31 mouse cellular contexts compared by ENCODE assay signal in the genomic region with DNA sequence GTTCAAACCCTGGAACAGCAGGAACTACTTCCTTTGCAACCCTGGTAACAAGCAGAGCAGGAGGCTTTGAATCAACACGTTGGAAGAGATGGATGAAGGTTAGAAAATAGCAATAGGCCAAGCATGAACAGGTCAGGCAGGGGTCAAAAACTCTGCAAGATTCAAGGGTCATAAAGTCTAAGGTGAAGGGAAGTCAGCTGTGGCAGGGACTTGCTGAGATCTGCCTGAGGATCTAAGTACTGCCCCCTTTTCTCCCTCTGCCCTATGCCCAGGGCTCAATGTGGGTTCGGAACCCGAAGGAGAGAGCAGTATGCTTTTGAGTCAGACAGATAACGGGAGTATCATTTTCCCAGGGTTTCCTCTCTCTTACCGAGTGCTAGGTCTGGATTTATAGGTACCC. TPM values are rescaled to one million over a fixed set of nuclear protein-coding genes. Genes with fewer than 3 reads are reported as not detected.
A peak's percentile ranks its signal among the peaks of the same experiment; 100 is the strongest.
DNase-seq lines count a peak whose midpoint lies in the region; ATAC-seq and TF ChIP-seq lines count a peak whose summit lies in the region.
"Had no signal": no experiment of that assay in that cellular context is flagged by ENCODE, and none has a peak within 500 bp of the region (broad histone marks: within the 10 kb centered on the region; RNA-seq: fewer than 3 reads in every experiment).

No protein-coding gene starts in this region.

- 25% methylated on average over 5 of the region's 5 CpGs for WGBS in kidney, postnatal 0 days

- H3K9me3 ChIP-seq in kidney, postnatal 0 days (replicated peaks; ENCODE audit: low read length) = no peaks in the 10 kb centered on the region; the same call in 1 of the 2 replicates
- H3K9me3 ChIP-seq: embryonic facial prominence, embryonic 12.5 days; forebrain, embryonic 15.5 days; hindbrain, embryonic 13.5 days; limb, embryonic 10.5 days; limb, embryonic 15.5 days; liver, embryonic 13.5 days; midbrain, embryonic 13.5 days had no signal

- ATAC-seq in kidney, postnatal 0 days (replicated peaks; ENCODE audit: low FRiP score, low read depth) = no peak
- ATAC-seq: CD4-positive, CD25-positive, alpha-beta regulatory T cell, adult 4 months; forebrain, embryonic 15.5 days; intestine, postnatal 0 days; lung, postnatal 0 days; midbrain, embryonic 13.5 days had no signal

- no peak overlapping the region for H3K9ac ChIP-seq in kidney, postnatal 0 days (ENCODE audit: low read depth, low read length)
- H3K9ac ChIP-seq: embryonic facial prominence, embryonic 12.5 days; forebrain, embryonic 15.5 days; hindbrain, embryonic 13.5 days; limb, embryonic 15.5 days; liver, embryonic 13.5 days; midbrain, embryonic 13.5 days had no signal

- H3K27me3 ChIP-seq in kidney, postnatal 0 days (ENCODE audit: insufficient read depth, low read length) = no peaks in the 10 kb centered on the region
- H3K27me3 ChIP-seq: embryonic facial prominence, embryonic 12.5 days; forebrain, embryonic 15.5 days; hindbrain, embryonic 13.5 days; limb, embryonic 15.5 days; liver, embryonic 13.5 days; midbrain, embryonic 13.5 days had no signal

- no peak overlapping the region for H3K4me3 ChIP-seq in kidney, postnatal 0 days (replicated peaks; ENCODE audit: low read depth, low read length)
- H3K4me3 ChIP-seq: embryonic facial prominence, embryonic 12.5 days; forebrain, embryonic 10.5 days; forebrain, embryonic 15.5 days; hindbrain, embryonic 13.5 days; limb, embryonic 10.5 days; limb, embryonic 15.5 days; liver, embryonic 13.5 days; megakaryocyte, embryonic 14.5 days; midbrain, embryonic 13.5 days had no signal

- H3K4me2 ChIP-seq in kidney, postnatal 0 days (ENCODE audit: low read length) = no peak overlapping the region
- H3K4me2 ChIP-seq: embryonic facial prominence, embryonic 12.5 days; forebrain, embryonic 15.5 days; heart, embryonic 11.5 days; hindbrain, embryonic 13.5 days; limb, embryonic 15.5 days; liver, embryonic 13.5 days; midbrain, embryonic 13.5 days had no signal

- H3K27ac ChIP-seq in kidney, postnatal 0 days = no peak overlapping the region
- H3K27ac ChIP-seq: embryonic facial prominence, embryonic 12.5 days; forebrain, embryonic 10.5 days; forebrain, embryonic 15.5 days; hindbrain, embryonic 13.5 days; limb, embryonic 10.5 days; limb, embryonic 15.5 days; liver, embryonic 13.5 days; midbrain, embryonic 13.5 days had no signal

- no peaks in the 10 kb centered on the region for H3K4me1 ChIP-seq in kidney, postnatal 0 days (replicated peaks; ENCODE audit: insufficient read depth, low read length)
- H3K4me1 ChIP-seq: embryonic facial prominence, embryonic 12.5 days; forebrain, embryonic 10.5 days; forebrain, embryonic 15.5 days; hindbrain, embryonic 13.5 days; limb, embryonic 15.5 days; liver, embryonic 13.5 days; midbrain, embryonic 13.5 days had no signal

- TF ChIP-seq CTCF in kidney, postnatal 0 days (IDR thresholded peaks at IDR 0.05; ENCODE audit: low read depth) = no peak

- H3K36me3 ChIP-seq in kidney, postnatal 0 days (ENCODE audit: insufficient read depth, low read length) = no peaks in the 10 kb centered on the region
- H3K36me3 ChIP-seq: embryonic facial prominence, embryonic 12.5 days; forebrain, embryonic 10.5 days; forebrain, embryonic 15.5 days; hindbrain, embryonic 13.5 days; limb, embryonic 10.5 days; limb, embryonic 15.5 days; liver, embryonic 13.5 days; midbrain, embryonic 13.5 days had no signal

- peak; percentile 69 for DNase-seq in kidney, adult 11 months
- DNase-seq in kidney, adult 8-10 months = peak; percentile 53 to 71
- DNase-seq in kidney, postnatal 0 days (ENCODE audit: low spot score) = peak; percentile 46
- peak; percentile 31 to 50 for DNase-seq in kidney, postnatal 4 days
- no peak for DNase-seq in urinary bladder, postnatal 14 days (ENCODE audit: low spot score)
- DNase-seq in adrenal gland, postnatal 4 days (ENCODE audit: low spot score in 2 of 2) = no peak
- no peak for DNase-seq in gastrocnemius, adult 8-10 months (ENCODE audit: low spot score in 2 of 2)
- DNase-seq: adrenal gland, postnatal 36 days; cerebellum, adult 8-10 months; cerebellum, postnatal 25 days; gastrocnemius, postnatal 36 days; heart, adult 18-20 months; heart, postnatal 4 days; layer of hippocampus, postnatal 36 days; liver, embryonic 13.5 days; lung, adult 18-20 months; lung, postnatal 4 days; right cerebral cortex, postnatal 14 days; thymus, postnatal 14 days had no signal

RNA-seq across cellular contexts. Expression of a gene that starts 9.3 kb away (rescaled TPM):
- 22.0 and 23.8 TPM in 2 replicates for polyA plus RNA-seq in kidney, postnatal 0 days (2015; fragmentation: Nextera tagmentation; extraction: Ambion mirVana)
- 10 to 100 TPM; 31.2 to 41.9 TPM for total RNA-seq in adrenal gland, postnatal 4 days (2021)
- 1 to 10 TPM; 1.8 to 3.3 (median 2.4) TPM for total RNA-seq in gastrocnemius, adult 8-10 months (2022)

Comparison
In these comparisons a context has a peak if more than half of its experiments do, and no peak if none do; other contexts are left out.
1. DNase-seq: peak in kidney, adult 11 months (single experiment), kidney, adult 8-10 months (2 of 2), kidney, postnatal 0 days (single experiment) and kidney, postnatal 4 days (2 of 2); none in urinary bladder, postnatal 14 days (single experiment), adrenal gland, postnatal 4 days (0 of 2) and gastrocnemius, adult 8-10 months (0 of 2).
2. RNA of a gene that starts 9.3 kb away (total RNA-seq): 31.2 to 41.9 TPM in adrenal gland, postnatal 4 days; 1.8 to 3.3 TPM in gastrocnemius, adult 8-10 months; every median in the first group is over 4 times any median in the second.